6 mouse cellular contexts compared by ENCODE assay signal in the genomic region with DNA sequence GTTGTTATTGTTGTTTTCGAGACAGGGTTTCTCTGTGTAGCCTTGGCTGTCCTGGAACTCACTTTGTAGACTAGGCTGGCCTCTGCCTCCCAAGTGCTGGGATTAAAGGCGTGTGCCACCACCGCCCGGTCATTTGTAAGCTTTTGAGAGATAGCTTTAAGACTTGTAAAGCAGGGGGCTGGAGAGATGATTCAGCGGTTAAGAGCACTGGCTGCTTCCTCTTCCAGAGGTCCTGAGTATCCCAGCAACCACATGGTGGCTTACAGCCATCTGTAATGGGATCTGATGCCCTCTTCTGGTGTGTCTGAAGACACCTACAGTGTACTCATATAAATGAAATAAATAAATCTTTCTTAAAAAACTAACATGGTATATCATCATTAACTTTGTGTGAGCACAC. TPM values are rescaled to one million over a fixed set of nuclear protein-coding genes. Genes with fewer than 3 reads are reported as not detected.
DNase-seq lines count a peak whose midpoint lies in the region; ATAC-seq and TF ChIP-seq lines count a peak whose summit lies in the region.
"Not testable (repeated sequence)": the region's sequence is repeated elsewhere in the genome, so short reads cannot be mapped to it uniquely, and the experiment has no call there.

No protein-coding gene starts in this region.

- DNase-seq in 3T3-L1 (ENCODE audit: low read depth, low spot score) (peak; percentile 45), MEL (ENCODE audit: low read depth, low spot score) (peak; percentile 78)
- DNase-seq in Patski (ENCODE audit: low read depth, low spot score); liver, postnatal 0 days: not testable (repeated sequence)

- not testable (repeated sequence) for TF ChIP-seq EP300 in MEL (IDR thresholded peaks at IDR 0.05; ENCODE audit: low read depth in 1 of 2, low read length in 2 of 2); liver, postnatal 0 days (IDR thresholded peaks at IDR 0.05; ENCODE audit: low read depth)

- H3K9ac ChIP-seq in MEL (ENCODE audit: control insufficient read depth, low read depth, low read length, poor library complexity, severe bottlenecking); intestine, postnatal 0 days (ENCODE audit: low read depth, low read length); liver, postnatal 0 days (replicated peaks): not testable (repeated sequence)

- peak in 1 of 3 experiments; percentile 11; a peak in 1 of 6 replicates for TF ChIP-seq CTCF in MEL (IDR thresholded peaks at IDR 0.05 in 2 of 3, conservative IDR thresholded peaks at IDR 0.05 in 1 of 3; ENCODE audit: control insufficient read depth in 1 of 3, insufficient read depth in 1 of 3, low read depth in 2 of 3, low read length in 3 of 3, poor library complexity in 1 of 3, severe bottlenecking in 1 of 3)
- TF ChIP-seq CTCF in Patski (IDR thresholded peaks at IDR 0.05) = peak; percentile 43
- TF ChIP-seq CTCF in intestine, postnatal 0 days (IDR thresholded peaks at IDR 0.05; ENCODE audit: low read depth) = 0 out of 2 replicates have a peak, but pooled peaks have one; percentile 10
- TF ChIP-seq CTCF in liver, postnatal 0 days (IDR thresholded peaks at IDR 0.05; ENCODE audit: low read depth) = 0 out of 2 replicates have a peak, but pooled peaks have one; percentile 15

- not testable (repeated sequence) for TF ChIP-seq RAD21 in MEL (IDR thresholded peaks at IDR 0.05; ENCODE audit: low read depth, low read length)

- peaks cover 7 to 12% of the 10 kb centered on the region in 2 experiments for H3K4me1 ChIP-seq in MEL (ENCODE audit: control insufficient read depth in 1 of 2, insufficient read depth in 2 of 2, low read length in 2 of 2)
- H3K4me1 ChIP-seq in intestine, postnatal 0 days (replicated peaks; ENCODE audit: control insufficient read depth, insufficient read depth, low read length); liver, postnatal 0 days (ENCODE audit: insufficient read depth): not testable (repeated sequence)

- H3K27ac ChIP-seq in MEL (ENCODE audit: control insufficient read depth, low read depth, low read length); intestine, postnatal 0 days (ENCODE audit: low read depth, low read length); liver, postnatal 0 days (ENCODE audit: low read depth): not testable (repeated sequence)

- not testable (repeated sequence) for H3K79me2 ChIP-seq in MEL (ENCODE audit: control insufficient read depth, insufficient read depth, low read length, poor library complexity)

- not testable (repeated sequence) for ATAC-seq in Patski; intestine, postnatal 0 days; liver, postnatal 0 days
- 0 out of 2 replicates have a peak, but pooled peaks have one; percentile 53 for ATAC-seq in common myeloid progenitor, adult 5-6 weeks (replicated peaks; ENCODE audit: low read depth, poor library complexity, severe bottlenecking)

- POLR2A ChIA-PET in Patski (lab: Charles Lee) = not testable (repeated sequence)

- CTCF ChIA-PET in Patski (lab: Charles Lee) = interaction anchor here (1.3 to 1.5 kb wide), 3 partner anchors 9 to 15 kb away, joined by 3 to 5 read pairs (median 4); no protein-coding TSS in a partner anchor

- H3K36me3 ChIP-seq in MEL (ENCODE audit: control insufficient read depth in 1 of 2, insufficient read depth in 2 of 2, low read length in 2 of 2) = peaks cover 18 to 60% of the 10 kb centered on the region in 2 experiments
- H3K36me3 ChIP-seq in intestine, postnatal 0 days (ENCODE audit: control insufficient read depth, insufficient read depth) = peaks cover 37% of the 10 kb centered on the region
- peaks cover 26% of the 10 kb centered on the region for H3K36me3 ChIP-seq in liver, postnatal 0 days (replicated peaks; ENCODE audit: insufficient read depth, low read length)

- H3K9me3 ChIP-seq in MEL (replicated peaks; ENCODE audit: insufficient read depth, low read length); intestine, postnatal 0 days (ENCODE audit: control insufficient read depth); liver, postnatal 0 days (ENCODE audit: low read length): not testable (repeated sequence)

- H3K27me3 ChIP-seq in MEL (ENCODE audit: control insufficient read depth in 1 of 2, insufficient read depth in 2 of 2, low read length in 2 of 2); Patski; intestine, postnatal 0 days (replicated peaks; ENCODE audit: control insufficient read depth, insufficient read depth, low read length); liver, postnatal 0 days (ENCODE audit: insufficient read depth, low read length): not testable (repeated sequence)

- WGBS in intestine, postnatal 0 days = 70% methylated on average over 5 of the region's 5 CpGs
- 56% methylated on average over 5 of the region's 5 CpGs for WGBS in liver, postnatal 0 days (ENCODE audit: insufficient replicate concordance)

- not testable (repeated sequence) for TF ChIP-seq POLR2A in MEL (IDR thresholded peaks at IDR 0.05; ENCODE audit: control insufficient read depth in 1 of 2, insufficient read depth in 1 of 2, low read depth in 1 of 2, low read length in 2 of 2, poor library complexity in 1 of 2)

- in situ Hi-C loops in Patski (cut with MboI; ENCODE audit: low pct_unique_long_range_greater_than_20kb) = not testable (repeated sequence)

- H3K4me3 ChIP-seq in MEL (ENCODE audit: control insufficient read depth in 1 of 2, insufficient read depth in 1 of 2, low read depth in 2 of 2, low read length in 2 of 2); intestine, postnatal 0 days (ENCODE audit: low read depth, low read length); liver, postnatal 0 days (ENCODE audit: low read depth, low read length): not testable (repeated sequence)

- not testable (repeated sequence) for H3K4me2 ChIP-seq in intestine, postnatal 0 days (replicated peaks; ENCODE audit: low read depth); liver, postnatal 0 days (ENCODE audit: low read depth, low read length)

TF ChIP-seq in MEL, 35 proteins besides CTCF, POLR2A, EP300 and RAD21:
- TF ChIP-seq MAFK (IDR thresholded peaks at IDR 0.05; ENCODE audit: borderline replicate concordance, low read depth, low read length) (0 out of 2 replicates have a peak, but pooled peaks have one; percentile 26), MYC (IDR thresholded peaks at IDR 0.05; ENCODE audit: low read depth, low read length) (peak; percentile 41; the same call in 1 of the 2 replicates)

RNA-seq across cellular contexts. Expression of a gene that starts 45.8 kb away (rescaled TPM):
- total RNA-seq in MEL (2012; rRNA removed) = 192 and 217 TPM in 2 replicates
- polyA plus RNA-seq in MEL (2012; ENCODE audit: insufficient read depth in 1 of 2, insufficient read length in 2 of 2, low read depth in 1 of 2, low replicate concordance in 2 of 2, missing spikeins in 1 of 2) = 100 to 1,000 TPM in 1 of 2 experiments, not detected in 1; 280 TPM
- polyA plus RNA-seq in Patski (2021) = 107 TPM
- total RNA-seq in common myeloid progenitor, adult 5-6 weeks (2017) = 149 and 176 TPM in 2 replicates
- polyA plus RNA-seq in intestine, postnatal 0 days (2015; fragmentation: Nextera tagmentation; extraction: Ambion mirVana) = 39.4 and 41.8 TPM in 2 replicates
- polyA plus RNA-seq in liver, postnatal 0 days (2015; fragmentation: Nextera tagmentation; extraction: Ambion mirVana) = 29.7 and 34.9 TPM in 2 replicates
